Mouse (Mus musculus) myocyte (in vitro differentiated cells): ENCODE data around the gene Letm1.

Experiments used
- CEBPB ChIP-seq: IDR thresholded peaks from 2 replicates; pipeline ENCODE4 v1.6.1; 2011; ENCODE audit warnings: mild to moderate bottlenecking, moderate library complexity; ENCODE audit not compliant: poor library complexity, insufficient read depth, severe bottlenecking
- MYOG ChIP-seq, 3 experiments: IDR thresholded peaks; one replicate each; pipeline ENCODE4 v1.6.1; 2011; ENCODE audit warnings: control low read depth in 2 of 3, low read depth in 2 of 3, mild to moderate bottlenecking in 2 of 3; ENCODE audit not compliant: insufficient read length in 2 of 3, control insufficient read depth in 1 of 3, insufficient read depth in 1 of 3
- POLR2A ChIP-seq: IDR thresholded peaks from one replicate; pipeline ENCODE4 v1.6.1; 2011; ENCODE audit warnings: low read depth, mild to moderate bottlenecking, control low read depth, moderate library complexity; ENCODE audit not compliant: insufficient read length
- POLR2AphosphoS2 ChIP-seq: IDR thresholded peaks from one replicate; pipeline ENCODE4 v1.6.1; 2011; ENCODE audit warnings: low read depth, control low read depth; ENCODE audit not compliant: insufficient read length
- USF1 ChIP-seq: IDR thresholded peaks from one replicate; pipeline ENCODE4 v1.6.1; 2011; ENCODE audit warnings: low read depth, mild to moderate bottlenecking, control low read depth, moderate library complexity

- no peak for TF ChIP-seq POLR2A
- no peak for TF ChIP-seq USF1
- no peak for TF ChIP-seq MYOG (IDR thresholded peaks at IDR 0.05; ENCODE audit: control insufficient read depth in 1 of 3, insufficient read depth in 1 of 3, insufficient read length in 2 of 3, low read depth in 2 of 3)
- no peak for TF ChIP-seq POLR2AphosphoS2
- no peak for TF ChIP-seq CEBPB
Measured at GRCm38 (mm10) chr5:33730516-33730915, 52.1 kb downstream of the Letm1 start.
